Mouse (Mus musculus) thymus, postnatal 10 days (tissue): ENCODE data around the gene Gjc1.

Source experiments
- DNase-seq, 2 experiments: peaks; one replicate each; pipeline ENCODE4 v3.0.0; 2021; ENCODE audit warnings: low spot score in 2 of 2

Gjc1 gene

DNA sequence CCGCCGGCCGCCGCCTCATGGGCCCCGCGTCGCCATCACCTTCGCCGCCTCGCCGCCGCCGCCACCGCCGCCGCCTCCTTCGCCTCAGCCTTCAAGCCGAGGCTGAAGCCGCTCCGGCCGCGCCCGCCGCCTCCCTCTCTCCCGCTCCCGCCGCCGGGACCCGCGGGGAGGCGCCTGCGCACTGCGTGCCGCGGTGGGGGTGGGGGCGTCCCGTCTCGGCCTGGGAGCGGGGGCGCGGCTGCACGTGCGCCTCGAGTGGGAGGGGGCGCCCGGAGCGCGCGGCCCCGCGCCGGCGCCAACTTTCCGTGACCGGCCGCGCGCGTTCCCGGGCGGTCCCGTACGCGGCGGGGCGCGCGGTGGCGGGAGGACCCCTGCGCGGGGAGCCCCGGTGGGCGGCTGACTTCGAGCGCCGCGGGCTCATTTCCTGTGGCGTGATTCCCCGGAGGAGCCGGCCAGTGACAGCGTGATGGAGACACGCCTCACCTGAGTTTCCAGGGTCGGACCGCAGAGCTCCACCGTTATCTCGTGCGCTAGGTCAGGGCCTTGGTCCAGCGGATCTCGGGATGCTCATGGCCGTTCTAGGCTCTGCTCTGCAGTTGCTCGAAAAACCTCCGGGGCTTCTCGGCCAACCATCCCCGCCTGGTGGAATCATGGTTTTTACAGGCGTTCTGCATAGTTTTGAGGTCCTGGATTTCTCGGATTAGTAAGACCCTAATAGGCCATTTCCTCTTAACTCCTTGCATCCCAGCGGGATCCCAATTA, at the start of gene Gjc1:
Gene Gjc1, minus strand, starts transcription at position 680 of the 762 bp plus-strand sequence.
- DNase-seq = peak; percentile 11 to 33

DNA sequence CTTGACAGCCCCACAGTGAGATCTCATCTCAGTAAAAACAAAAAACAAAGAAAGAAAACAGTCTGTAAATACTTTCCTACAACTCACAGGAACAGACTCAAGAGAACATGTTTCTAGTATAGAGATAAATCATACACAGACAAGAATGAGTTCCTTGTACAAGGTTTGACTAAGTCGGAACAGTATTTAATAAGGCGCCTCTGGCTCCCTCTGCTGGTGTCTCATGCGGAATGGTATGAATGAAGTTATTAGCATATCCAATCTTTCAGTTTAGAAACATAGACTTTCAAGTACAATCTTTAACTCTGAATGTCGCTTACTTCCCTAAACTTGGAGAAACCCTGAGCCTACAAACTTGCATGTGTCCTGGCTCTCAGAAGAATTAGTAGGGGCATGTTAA, 44.8 kb upstream of the Gjc1 start:
- DNase-seq = peak in 1 of 2 experiments; percentile 63

DNA sequence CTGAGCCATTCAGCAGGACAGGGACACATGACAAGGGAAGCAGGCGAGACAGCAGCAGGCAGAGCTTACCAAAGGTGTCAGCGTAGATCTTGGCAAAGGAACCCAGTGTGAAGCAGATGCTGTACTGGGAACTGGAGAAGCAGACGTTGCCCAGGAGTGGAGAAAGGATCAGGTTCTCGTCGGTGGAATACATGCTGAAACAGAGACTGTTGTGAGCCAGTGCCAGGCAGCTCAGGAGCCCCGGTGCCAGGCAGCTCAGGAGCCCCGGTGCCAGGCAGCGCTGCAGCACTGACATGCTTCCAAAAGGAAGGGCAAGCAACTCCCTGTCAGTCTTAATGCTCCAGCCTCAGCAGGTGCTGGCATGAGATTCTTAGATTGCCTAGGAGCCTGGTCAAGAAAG, 40.4 kb upstream of the Gjc1 start:
- DNase-seq = no peak

DNA sequence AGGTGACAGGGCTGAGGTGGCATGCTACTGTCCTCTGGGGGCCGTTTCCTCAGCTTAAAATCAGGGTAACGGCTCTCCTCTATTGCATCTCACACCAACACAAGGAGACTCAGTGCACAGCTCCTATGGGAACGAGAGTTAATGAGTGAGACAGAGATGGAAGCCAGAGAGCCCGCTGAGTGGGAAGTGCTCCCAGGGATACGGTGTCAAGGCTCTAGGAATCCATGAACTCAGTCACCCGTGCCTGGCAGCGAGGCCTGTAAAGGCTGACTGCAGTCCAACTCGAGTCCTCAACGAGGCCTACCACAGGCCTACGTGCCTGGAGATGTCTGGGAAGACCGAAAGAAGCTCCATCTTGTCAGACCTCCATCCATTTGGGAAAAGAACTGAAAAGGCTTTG, 39.5 kb upstream of the Gjc1 start:
- no peak for DNase-seq

DNA sequence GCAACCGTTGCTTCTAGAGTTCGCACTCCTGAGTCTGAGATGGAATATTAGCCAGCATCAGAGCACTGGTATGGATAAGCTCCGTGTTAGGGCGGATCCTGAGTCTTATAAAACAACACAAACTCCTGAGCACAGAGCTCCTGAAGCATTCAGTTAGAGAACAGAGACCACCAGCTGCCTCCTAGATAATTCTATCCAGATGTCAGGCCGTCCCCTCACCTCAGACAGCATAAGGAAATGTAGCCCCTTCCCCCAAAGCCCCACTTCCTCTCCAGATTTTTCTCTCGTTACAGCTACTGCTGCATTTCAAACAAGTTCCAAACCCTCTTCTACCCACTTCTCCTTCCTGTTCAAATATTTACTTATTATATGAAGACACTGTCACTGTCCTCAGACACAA, 36.4 kb upstream of the Gjc1 start:
- DNase-seq = no peak

DNA sequence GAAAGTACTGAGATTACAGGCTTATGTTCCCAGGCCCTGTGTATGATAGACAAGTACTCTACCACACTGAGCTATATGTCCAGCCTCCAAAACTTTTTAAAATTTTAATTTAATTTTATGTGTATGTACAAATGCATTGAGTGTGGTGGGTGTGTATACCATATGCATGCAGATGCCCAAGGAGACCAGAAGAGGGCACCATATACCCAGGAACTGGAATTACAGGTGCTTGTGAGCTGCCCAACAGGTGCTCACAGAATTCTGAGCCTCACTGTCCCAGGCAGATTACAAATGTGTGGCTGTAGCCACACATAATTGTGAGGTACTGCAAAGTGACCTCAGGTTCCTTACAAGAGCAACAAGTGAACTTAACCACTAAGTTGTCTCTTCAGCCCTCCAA, 34.3 kb upstream of the Gjc1 start:
- DNase-seq = peak in 1 of 2 experiments; percentile 13

DNA sequence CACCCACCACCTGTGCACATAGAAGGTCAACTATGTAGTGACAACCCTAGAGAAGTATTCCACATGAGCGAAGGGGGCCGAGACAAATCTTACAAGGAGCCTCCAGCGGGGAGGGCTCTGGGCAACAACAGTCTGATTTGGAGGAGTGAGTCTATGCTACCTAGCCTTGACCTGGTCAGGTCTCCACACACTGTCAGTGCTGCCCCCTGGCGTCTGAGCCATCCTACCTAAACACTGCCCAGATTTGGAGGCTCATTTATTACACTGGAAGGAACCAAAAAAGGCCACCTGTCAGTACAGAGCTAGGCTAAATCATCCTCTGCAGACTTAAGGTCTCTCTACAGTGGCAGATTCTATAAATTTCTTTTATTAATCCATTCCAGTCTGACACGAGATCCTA, 32.4 kb upstream of the Gjc1 start:
- DNase-seq = peak in 1 of 2 experiments; percentile 57

DNA sequence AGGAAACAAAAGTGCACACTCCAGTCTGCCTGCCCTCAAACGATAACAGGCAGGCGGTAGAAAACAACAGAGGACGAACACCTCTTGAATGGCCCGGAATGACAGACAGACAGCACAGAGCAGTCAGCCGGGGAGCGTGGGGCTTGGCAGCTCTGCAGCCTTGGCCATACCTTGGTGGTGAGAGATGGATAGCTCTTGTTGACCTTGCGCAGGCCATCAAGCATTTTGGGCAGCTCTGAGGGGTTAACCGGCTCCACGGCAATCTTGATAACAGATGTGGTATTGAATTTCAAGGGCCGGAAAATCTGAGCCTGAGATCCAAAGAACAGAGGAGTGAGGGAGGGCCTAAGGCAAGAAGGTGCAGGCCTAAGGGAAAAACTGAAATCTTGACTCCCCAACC, 26.4 kb upstream of the Gjc1 start:
- DNase-seq = no peak

DNA sequence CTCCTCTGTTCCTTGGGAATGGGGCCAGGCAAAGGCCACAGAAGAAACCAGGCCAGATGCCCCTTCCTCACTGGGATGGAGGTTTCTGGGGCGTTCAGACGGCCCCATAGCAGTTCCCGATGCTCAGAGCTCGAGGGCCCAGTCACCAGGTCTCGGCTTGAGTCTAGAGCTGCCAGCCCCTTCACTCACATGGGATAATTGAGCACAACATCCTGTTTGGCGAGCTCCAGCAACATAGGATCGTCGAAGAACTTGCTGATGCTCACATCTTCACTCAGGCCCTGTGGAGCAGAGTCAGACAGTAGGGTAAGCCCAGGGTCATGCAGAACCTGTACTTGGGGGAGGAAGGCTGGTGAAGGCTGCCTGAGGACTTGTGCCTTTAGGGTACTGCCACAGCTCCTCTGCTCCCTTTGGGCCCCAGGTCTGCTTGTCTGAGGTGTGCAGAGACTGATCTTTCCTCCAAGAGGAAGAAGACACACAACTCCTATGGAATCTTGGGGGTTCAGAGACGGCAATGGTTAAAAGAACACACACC, 19.2 kb upstream of the Gjc1 start:
- DNase-seq = no peak

DNA sequence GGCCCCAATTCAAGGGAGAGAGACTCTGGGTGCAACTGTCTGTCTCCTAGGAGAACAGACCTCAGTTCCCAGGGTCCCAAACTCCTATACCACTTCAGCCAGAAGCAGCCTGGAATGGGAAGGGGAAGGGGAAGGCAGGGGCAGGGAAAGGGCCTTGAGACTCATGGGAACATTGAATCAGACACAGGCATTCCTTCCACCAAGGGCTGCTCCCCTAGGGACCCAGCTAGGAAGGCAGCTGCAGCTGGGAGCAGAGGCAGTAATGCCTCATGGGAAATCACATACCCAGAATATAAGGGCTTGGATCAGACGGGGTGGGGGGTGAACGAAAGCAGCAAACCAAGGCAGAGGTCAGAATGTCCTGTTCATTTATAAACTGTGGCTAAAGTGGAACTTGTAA, 18.6 kb upstream of the Gjc1 start:
- DNase-seq = no peak

DNA sequence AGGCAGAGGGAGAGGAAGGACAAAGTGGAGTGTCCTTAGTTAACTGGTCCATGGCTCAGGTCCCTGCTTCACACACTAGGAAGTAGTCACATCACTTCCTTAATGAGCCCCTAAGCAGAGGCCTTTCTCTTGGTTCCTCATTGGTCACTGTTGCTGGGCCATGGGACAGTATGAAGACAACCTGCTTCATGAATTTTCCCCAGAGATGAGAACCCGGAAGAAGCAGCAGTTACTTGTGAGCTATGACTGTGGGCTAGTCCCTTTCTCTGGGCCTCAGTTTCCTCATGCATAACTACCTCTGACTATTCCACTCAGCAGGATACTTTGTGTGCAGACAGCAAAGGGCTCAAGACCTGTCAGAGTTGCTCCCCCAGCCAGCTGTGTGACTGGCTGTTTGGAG, 17.9 kb upstream of the Gjc1 start:
- no peak for DNase-seq

DNA sequence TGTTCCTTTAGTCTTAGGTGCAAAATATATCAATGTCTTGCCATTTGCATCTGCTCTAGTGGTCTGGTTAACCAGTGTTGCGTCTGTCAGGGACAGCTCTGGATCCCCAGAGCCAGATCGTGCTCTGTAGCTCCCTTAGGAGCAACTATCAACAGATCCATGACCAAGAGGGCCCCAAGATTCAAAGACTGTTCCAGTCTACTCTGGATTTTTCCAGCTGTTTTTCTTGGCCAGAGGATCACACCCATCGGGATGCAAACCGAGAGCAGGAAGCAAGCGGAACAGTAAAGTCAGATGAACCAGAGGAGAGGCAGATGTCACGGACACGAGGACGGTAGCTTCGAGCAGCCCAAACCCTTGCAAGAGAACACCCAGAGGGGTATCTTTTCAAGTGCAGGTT, 16.6 kb upstream of the Gjc1 start:
- DNase-seq = no peak

DNA sequence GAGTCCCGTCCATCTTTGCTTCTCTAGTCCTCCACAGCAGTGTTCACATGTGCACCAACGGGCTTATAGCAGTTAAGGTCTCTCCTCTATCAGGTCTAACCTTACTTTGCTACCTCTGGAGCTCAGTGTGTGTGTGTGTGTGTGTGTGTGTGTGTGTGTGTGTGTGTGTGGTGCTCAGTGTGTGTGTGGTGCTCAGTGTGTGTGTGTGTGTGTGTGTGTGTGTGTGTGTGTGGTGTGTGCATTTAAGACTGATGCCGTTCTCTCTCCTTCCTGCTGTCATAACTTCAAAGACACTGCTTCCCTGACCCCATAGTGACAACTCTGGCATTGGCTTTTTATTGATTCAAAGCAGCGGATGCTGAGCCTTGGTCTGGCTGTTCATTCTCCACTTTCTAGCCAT, 16.0 kb upstream of the Gjc1 start, which contains the start of gene Higd1b:
Gene Higd1b, plus strand, starts transcription at position 301 of the 400 bp plus-strand sequence.
- DNase-seq = no peak

DNA sequence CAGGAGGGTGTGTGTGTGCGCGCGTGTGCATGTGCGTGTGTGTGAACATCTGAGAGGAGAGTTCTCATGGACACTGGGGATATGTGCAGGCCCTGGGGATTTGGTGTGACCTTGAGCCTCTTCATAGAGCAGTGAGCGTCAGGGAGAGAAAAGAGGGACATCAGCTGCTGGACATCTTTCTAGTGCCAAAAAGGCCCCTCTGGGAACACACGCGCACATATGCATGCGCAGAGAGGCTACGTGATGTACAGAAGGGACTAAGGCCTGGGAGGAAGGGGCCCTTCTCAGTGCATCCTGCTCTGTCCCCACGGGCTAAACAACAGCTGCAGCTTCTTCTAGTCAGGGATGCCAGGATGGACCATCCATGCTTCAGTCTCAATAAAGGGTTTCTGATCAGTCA, 14.7 kb upstream of the Gjc1 start:
- no peak for DNase-seq

DNA sequence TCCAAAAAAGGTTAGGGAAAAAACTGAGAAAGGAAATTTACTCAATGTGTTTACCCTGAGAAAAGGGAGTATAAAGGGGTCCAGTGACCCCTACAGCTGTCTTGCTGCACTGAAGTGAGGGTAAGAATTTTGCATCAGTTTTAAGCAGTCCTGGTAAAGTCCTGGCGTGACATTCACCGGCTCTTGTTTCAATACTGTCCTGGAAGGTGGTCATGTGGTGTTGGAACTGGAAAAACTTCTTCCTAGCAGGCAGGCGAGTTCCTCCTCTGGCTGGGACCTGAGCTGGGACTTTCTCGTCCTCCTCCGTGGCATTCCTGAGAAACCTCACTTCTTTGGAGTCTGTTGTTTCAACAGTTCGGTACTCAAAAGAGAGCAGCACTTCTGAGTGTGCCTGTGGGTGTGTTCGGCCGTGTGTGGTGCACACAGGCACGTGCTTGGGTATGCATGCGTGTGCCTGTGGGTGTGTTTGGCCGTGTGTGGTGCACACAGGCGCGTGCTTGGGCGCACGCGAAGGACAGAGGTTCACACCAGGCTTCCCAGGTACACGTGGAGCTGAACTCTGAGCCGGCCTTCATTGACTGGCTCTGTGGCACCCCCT, 13.3 kb upstream of the Gjc1 start:
- no peak for DNase-seq

DNA sequence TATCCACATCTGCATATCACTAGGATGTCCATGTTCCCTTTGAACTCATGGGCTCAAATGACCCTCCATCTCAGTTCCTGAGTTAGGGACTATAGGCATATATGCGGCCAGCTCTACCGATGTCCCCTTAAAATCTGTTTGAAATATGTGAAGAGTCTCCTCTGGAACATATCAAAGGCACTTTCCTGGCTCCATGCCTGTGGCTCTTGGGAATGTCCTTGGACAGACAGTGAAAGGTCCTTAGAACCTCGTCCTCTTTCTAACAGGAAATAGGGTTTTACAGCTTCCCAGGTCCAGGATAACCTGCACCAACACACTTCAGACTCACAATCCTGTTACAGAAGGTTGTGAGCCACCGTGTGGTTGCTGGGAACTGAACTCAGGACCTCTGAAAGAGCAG, 10.8 kb upstream of the Gjc1 start:
- no peak for DNase-seq

DNA sequence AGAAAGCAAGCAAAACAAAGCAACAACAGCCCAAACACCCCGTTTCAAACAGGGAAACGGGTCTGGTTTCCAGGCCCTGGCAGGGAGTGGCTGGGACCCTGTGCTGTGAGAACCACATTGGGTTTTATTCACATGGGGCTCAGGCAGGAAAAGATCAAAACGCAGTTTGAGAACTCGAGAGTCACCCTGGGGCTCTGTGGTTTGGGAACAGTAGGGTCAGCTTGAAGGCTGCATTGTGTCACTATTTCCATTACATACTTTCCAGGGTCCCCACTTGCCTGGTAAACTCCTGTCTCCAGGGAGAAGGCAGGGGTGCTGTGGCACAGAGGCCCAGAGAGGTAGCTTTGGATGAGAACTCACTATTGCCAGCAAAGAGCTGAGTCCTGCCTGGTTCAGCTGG, 7.6 kb upstream of the Gjc1 start:
- DNase-seq = no peak

DNA sequence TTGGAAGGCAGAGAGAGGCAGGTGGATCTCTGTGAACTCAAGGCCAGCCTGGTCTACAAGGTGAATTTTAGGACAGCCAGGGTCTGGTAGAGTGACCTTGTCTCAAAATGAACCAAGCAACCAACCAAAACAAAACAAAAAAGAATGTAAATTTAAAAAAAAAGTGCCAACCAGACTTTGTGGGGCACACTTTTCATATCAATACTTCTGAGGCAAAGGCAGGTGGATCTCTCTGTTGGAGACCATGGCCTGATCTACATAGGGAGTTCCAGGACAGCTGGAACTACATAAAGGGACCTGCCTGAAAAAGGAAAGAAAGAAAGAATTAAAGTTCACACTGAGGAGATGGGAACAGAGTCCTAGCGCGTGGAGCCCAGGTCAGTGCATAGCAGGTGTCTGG, 7.0 kb upstream of the Gjc1 start:
- no peak for DNase-seq

DNA sequence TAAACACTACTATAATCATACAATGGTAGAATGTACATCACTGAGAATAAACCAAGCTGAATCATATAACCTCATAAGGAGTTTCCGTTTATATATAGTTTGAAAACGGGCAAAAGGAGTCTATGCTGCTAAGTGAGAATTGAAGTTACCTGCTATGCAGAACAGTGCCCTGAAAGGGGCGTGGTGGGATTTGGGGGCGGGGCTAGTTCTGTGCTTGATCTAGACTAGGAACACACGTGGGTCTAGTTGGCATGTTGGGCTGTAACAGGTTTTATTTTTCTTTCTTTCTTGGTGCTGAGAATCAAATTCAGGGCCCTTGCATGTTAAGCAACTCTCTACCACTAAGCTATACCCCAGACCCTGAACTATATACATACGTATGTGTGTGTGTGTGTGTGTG, 1.7 kb upstream of the Gjc1 start:
- DNase-seq = no peak

DNA sequence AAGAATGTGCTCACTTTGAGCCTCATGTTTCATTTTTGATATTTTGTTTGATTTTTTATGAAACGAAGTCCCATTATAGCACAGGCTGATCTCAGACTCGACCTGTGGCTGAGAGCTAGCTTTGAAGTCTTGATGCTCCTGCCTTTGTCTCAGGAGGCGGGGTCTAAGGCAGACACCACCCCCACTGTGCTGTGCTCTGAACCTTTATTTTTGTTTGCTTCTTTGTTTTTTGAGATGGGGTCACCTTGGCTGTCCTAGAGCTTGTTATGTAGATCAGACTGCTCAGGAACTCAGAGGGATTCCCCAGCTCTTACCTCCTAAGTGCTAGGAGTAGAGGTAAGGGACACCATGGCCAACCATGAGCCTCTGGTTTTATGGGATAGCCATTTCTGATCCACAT, 932 bp upstream of the Gjc1 start:
- no peak for DNase-seq

DNA sequence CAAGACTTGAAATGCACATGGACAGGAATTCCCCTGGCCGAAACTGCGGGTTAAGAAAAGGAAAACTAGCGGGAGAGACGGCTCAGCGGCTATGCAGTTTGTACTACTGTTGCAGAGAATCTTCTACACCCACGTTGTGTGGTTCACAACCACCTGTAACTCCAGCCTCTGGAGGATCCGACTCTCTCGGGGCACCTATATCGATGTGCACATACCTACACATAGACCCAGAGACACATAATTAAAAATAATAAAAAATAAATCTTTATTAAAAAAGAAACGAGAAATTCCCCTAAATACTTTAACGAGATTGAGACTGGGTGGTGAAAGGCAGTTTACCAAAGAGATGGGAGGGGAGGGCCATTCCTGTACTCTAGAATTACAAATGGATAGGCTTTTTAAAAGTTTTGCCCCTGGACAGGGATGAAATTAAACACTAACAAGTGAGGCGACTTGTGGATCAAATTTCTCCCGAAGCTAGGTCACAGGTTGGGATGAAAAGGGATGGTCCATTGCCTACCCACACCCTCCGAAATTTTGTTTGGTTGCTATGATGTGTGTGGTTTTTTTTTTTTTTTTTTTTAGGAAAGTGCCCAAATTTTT, 384 bp upstream of the Gjc1 start:
- DNase-seq = no peak

DNA sequence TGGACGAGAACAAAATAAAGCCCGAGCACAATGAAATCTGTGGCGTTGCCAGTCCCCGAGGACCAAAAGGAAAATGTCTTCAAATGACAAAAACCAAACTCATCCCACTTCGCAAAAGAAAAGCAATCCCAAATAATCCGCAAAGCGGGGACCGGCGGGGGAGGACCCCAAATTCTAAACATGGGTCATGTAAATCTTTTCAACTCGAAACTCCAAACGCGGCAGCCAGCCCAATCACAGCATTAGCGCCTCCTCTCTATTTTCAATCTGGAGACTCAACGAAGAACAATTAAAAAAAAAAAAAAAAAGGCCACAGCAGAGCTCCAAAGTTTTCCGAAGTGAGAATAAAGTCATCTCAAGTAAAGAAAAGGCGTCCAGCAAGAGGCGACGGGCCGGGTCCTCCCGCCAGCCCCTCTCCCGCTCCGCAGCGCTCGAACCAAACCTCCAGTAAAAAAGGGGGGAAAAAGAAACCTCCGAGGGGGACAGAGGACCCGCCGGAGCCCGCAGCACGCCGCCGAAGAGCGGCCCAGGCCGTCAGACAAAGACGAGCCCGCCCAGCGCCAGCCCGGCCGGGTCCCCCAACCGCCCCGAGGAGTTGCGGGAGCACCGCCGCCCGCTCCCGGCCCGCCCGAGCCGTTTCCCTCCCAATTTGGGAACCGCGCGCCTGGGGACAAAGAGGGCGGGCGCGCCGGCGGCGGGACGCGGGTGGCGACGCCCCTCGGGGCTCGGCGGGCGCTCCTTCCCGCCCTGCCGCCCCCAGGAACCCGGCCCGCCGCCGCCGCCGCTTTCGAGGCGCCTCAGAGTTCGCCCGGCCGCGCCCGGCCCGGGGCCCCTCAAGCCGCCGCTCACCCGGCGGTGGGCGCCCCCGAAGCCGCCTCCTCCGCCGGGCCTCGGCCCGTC, 1.1 kb downstream of the Gjc1 start:
- peak in 1 of 2 experiments; percentile 13 for DNase-seq
